Mouse (Mus musculus) testis, adult 10 weeks (tissue): Measurements from ENCODE around the gene Kcnn4. TPM values are rescaled to one million over a fixed set of nuclear protein-coding genes. Genes with fewer than 3 reads are reported as not detected.

Experiments used
- polyA plus RNA-seq: library from polyadenylated mRNA; stranded (reverse); fragments of 350-450 nt; fragmentation: Illumina TruSeq; extraction: RNeasy Lipid Tissue Mini Kit (QIAGEN cat#74804); gene quantifications from one replicate; pipeline ENCODE4 v1.2.3, GENCODE M21; 2014; ENCODE audit warnings: low read depth, low replicate concordance

The Kcnn4 gene
- polyA plus RNA-seq, result not detected

DNA sequence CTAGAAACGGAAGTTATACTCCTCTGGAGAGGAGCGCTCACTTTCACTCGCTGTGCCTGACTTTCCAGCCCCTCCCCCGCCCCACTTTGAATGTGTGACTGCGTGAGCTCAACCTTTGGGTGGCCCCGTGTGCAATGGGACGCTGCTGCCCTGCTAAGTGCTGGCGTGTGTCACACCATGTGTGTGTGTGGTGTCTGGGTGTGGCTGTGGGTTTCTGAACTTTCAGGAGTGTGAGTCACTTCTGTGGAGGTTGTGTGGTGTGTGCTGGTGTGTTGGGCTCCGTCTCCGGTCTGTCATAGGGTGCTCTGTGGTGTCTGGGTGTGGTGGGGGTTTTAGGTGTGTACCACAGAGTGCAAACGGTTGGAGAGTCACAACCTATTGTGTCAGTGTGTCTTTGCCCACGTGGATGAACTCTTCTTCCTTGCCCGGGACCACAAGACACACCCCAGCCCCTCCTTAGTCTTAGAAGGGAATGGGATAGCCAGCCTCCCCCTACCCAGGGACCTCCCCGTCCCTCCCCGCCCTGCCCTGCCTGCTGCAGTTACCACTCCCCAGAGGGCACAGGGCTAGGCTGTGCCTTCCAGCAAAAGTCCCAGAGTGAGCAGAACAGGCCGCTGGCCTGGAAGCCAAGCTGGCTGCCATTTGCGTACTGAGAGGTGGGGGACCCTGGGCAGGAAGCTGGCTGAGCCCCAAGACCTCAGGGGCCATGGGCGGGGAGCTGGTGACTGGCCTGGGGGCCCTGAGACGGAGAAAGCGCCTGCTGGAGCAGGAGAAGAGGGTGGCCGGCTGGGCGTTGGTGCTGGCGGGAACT, at the start of gene Kcnn4:
Kcnn4 (plus strand) TSS at position 533 of the 811 bp plus-strand sequence.

DNA sequence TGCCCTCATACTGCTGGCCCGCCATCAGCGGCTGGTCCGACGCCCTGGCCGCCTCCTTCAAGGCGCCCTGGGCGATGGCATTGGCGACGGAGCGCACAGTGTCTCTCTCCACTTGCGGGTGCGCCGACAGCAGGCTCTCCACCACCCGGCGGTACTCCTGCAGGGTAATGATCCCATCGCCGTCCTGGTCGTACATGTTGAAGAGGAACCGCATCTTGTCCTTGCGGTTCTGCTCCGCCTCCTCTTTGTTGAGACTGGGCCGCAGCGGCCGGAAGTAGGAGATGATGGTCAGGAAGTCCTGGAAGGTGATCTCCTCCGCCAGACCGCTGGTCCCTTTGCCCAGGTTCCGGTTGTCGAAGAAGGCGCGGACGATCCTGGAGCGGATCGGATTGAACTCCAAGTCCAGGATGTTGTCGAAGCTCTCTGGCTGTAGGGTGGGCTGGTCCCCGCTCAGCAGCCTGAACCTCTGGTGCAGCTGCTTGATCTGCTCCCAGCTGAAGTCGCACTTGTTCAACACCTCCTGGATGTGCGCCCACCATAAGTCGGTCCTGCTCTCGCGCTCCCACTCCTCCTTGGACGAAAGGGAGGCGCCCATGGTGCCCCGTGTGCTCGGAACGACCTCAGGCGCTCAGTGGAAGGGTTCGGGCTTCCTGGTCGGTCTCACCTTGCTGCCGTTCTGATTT, 36.6 kb upstream of the Kcnn4 start, which contains the start of gene Tescl:
Tescl (minus strand) TSS at position 633 of the 683 bp plus-strand sequence.

DNA sequence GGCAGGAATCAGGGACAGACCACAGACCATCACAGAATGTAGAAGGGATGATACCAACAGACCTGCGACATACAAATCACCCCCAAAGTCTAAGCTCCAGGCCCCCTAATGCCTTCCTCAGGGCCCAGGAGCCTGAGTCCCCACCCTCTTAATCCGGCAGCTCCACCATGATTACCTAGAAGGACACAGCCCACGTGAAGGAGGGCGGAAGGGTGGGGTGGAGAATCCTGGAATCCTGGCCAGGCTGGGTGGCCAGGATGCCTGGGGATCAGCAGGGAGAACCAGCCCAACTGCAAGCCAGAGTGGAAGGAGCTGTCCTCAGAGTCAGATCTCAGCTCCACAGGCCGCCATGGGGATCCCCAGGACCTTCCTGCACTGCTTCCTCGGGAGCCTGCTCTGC, 21.2 kb upstream of the Kcnn4 start, which contains the start of gene Lypd5:
Lypd5 (plus strand) TSS at position 301 of the 400 bp plus-strand sequence.

DNA sequence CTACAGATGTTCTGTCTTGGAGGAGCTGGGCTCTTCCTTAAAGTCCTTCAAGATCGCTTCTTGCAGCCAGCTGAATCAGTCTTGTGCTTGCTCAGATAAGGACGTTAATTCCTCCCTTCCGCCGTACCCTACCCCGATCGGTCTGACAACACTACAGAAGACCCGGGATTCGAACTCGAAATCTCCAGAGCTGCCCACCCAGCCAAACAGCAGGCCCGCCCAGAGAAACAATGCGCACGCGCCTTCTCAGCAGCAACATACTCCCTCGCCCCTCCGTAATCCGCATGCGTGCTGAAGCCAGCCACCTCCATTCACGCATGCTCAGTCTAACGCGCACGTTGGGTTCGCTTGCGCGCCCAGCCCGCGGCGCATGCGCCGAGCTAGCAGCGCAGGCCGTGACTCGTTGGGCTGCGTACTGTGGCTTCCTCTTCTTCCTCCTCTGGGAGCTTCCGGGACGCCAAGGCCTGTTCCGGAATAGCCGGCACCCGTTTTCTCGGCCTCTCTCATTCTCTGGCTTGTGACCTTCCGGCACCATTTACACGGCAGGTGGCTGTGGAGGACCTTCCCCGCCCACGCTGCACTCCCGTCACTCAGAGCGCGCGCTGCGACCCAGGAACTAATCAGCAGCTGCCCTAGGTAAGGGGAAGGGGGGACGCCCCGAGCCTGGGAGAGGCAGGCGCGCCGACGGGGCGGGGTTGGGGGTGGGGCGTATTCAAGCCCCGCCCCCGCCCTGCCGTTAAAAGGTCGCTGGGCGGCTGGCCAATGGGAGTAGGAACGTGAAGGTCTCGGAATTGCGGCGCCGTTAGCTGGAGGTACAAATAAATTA, 29.4 kb downstream of the Kcnn4 start, which contains the start of gene Smg9:
Smg9 (plus strand) TSS at position 364 of the 826 bp plus-strand sequence.

Other genes starting within 250 kb of the Kcnn4 start
- 1.3 TPM for gene Zfp235, start 236.1 kb upstream of the Kcnn4 start, polyA plus RNA-seq
- 0.21 TPM for gene Zfp114, start 195.2 kb upstream of the Kcnn4 start, polyA plus RNA-seq
- gene Zfp111, start 158.8 kb upstream of the Kcnn4 start, polyA plus RNA-seq, result 3.2 TPM
- gene Zfp109, start 132.7 kb upstream of the Kcnn4 start, polyA plus RNA-seq, result 0.70 TPM
- 0.77 TPM for gene Zfp108, start 115.5 kb upstream of the Kcnn4 start, polyA plus RNA-seq
- gene Zfp93, start 99.8 kb upstream of the Kcnn4 start, polyA plus RNA-seq, result 6.5 TPM
- 8.8 TPM for gene Zfp61, start 69.0 kb upstream of the Kcnn4 start, polyA plus RNA-seq
- 3.2 TPM for gene Zfp94, start 53.6 kb upstream of the Kcnn4 start, polyA plus RNA-seq
- 0.36 TPM for gene Tescl, start 36.3 kb upstream of the Kcnn4 start, polyA plus RNA-seq
- gene Lypd5, start 21.1 kb upstream of the Kcnn4 start, polyA plus RNA-seq, result 0.41 TPM
- 6.5 TPM for gene Smg9, start 29.4 kb downstream of the Kcnn4 start, polyA plus RNA-seq
- 1.1 TPM for gene Irgc1, start 82.0 kb downstream of the Kcnn4 start, polyA plus RNA-seq
- not detected for gene Plaur, start 92.2 kb downstream of the Kcnn4 start, polyA plus RNA-seq
- not detected for gene Cadm4, start 111.8 kb downstream of the Kcnn4 start, polyA plus RNA-seq
- gene Zfp428, start 136.7 kb downstream of the Kcnn4 start, polyA plus RNA-seq, result 0.60 TPM
- gene AC161166.1, start 142.2 kb downstream of the Kcnn4 start, polyA plus RNA-seq, result 9.5 TPM
- 1.2 TPM for gene Irgq, start 160.4 kb downstream of the Kcnn4 start, polyA plus RNA-seq
- not detected for gene Pinlyp, start 175.9 kb downstream of the Kcnn4 start, polyA plus RNA-seq
- 2.1 TPM for gene Xrcc1, start 176.0 kb downstream of the Kcnn4 start, polyA plus RNA-seq
- gene Ethe1, start 217.3 kb downstream of the Kcnn4 start, polyA plus RNA-seq, result not detected
- gene Zfp575, start 217.4 kb downstream of the Kcnn4 start, polyA plus RNA-seq, result not detected
- gene Phldb3, start 240.5 kb downstream of the Kcnn4 start, polyA plus RNA-seq, result not detected